Mouse (Mus musculus) kidney, adult 2 months (tissue): ENCODE results near the gene Tulp4.

Experiments
- CTCF ChIP-seq: fragments of 200-500 bp; conservative IDR thresholded peaks from 2 replicates; pipeline ENCODE4 v1.5.1; 2011; ENCODE audit warnings: low read depth, mild to moderate bottlenecking, control low read depth, low read length, moderate library complexity, mixed read lengths; ENCODE audit not compliant: insufficient read depth, insufficient read length
- POLR2A ChIP-seq: fragments of 200-500 bp; IDR thresholded peaks from one replicate; pipeline ENCODE4 v1.6.1; 2011; ENCODE audit warnings: low read depth, low read length, control low read depth

DNA sequence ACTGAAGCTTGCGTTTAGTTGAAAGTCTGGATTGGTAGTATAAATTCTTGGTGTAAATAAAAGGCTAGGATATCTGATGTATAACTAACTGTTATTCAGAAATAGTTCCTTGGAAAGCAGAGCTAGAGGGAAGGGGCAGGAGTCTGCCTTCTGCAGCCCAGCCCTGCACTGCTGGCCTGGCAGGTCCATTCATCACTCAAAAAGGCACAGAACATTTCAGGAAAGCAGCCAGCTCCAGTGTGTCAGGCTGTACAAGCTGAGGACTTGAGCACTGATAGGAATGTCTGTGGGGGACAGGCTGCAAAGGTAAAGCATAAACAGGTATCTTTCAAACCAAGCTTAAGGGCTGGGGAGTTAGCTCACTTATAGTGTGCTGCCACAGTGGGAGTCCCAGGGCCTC is 105.5 kb downstream of the Tulp4 start:
- TF ChIP-seq CTCF: no peak
- TF ChIP-seq POLR2A: no peak
